Mouse (Mus musculus) forebrain, embryonic 16.5 days (tissue): ENCODE results near the gene Gm4070. TPM values are rescaled to one million over a fixed set of nuclear protein-coding genes. Genes with fewer than 3 reads are reported as not detected.

Experiments used
- polyA plus RNA-seq: library from polyadenylated mRNA; unstranded; fragments of >200 nt; fragmentation: Nextera tagmentation; extraction: Ambion mirVana; gene quantifications from 2 replicates; pipeline ENCODE4 v1.2.1, GENCODE M21; 2015

The Gm4070 gene
- polyA plus RNA-seq, 1 experiment from 2014 or later: not detected

Other genes with a start within 250 kb of the Gm4070 start
- 191 and 228 TPM in 2 replicates for gene Ilk, start 217.4 kb downstream of the Gm4070 start, polyA plus RNA-seq
- 25.3 and 26.3 TPM in 2 replicates for gene Rrp8, start 216.6 kb downstream of the Gm4070 start, polyA plus RNA-seq
- 85.8 and 89.5 TPM in 2 replicates for gene Taf10, start 209.6 kb downstream of the Gm4070 start, polyA plus RNA-seq
- 30.2 and 35.2 TPM in 2 replicates for gene Tpp1, start 201.7 kb downstream of the Gm4070 start, polyA plus RNA-seq
- gene Dchs1, start 166.3 kb downstream of the Gm4070 start, polyA plus RNA-seq: 20.7 and 22.0 TPM in 2 replicates
- gene Mrpl17, start 142.9 kb downstream of the Gm4070 start, polyA plus RNA-seq: 178 and 190 TPM in 2 replicates